Mouse (Mus musculus): ENCODE data around the gene Pafah1b3. TPM values are rescaled to one million over a fixed set of nuclear protein-coding genes. Genes with fewer than 3 reads are reported as not detected.
"Not testable (repeated sequence)": the region's sequence is repeated elsewhere in the genome, so short reads cannot be mapped to it uniquely, and the experiment has no call there.

The Pafah1b3 gene
- polyA plus RNA-seq, 1 experiment from 2014 or later = 173 TPM

GRCm38 (mm10) chr7:25269029-25269428 lies 28.8 kb downstream of the Pafah1b3 start:
- peak overlapping the region; percentile 73; the same call in 1 of the 2 replicates for H3K27ac ChIP-seq

GRCm38 (mm10) chr7:25268588-25268987 lies 29.2 kb downstream of the Pafah1b3 start:
- no peaks in the 10 kb centered on the region for H3K27me3 ChIP-seq (replicated peaks)
- H3K4me1 ChIP-seq (replicated peaks) = peaks cover 18% of the 10 kb centered on the region
- WGBS = 1% methylated on average over 7 of the region's 7 CpGs
- peak overlapping the region; percentile 73 for H3K9ac ChIP-seq
- peaks cover 21% of the 10 kb centered on the region for H3K36me3 ChIP-seq
- no peak for ATAC-seq
- peak overlapping the region; percentile 73 for H3K4me3 ChIP-seq (replicated peaks)
- H3K4me2 ChIP-seq (replicated peaks) = peak overlapping the region; percentile 74
- H3K9me3 ChIP-seq = no peaks in the 10 kb centered on the region
- H3K27ac ChIP-seq = peak overlapping the region; percentile 73

More at GRCm38 (mm10) chr7:25269029-25269428, 28.8 kb downstream of the Pafah1b3 start:
- Histone ChIP-seq H3K9ac (peak overlapping the region; percentile 73), H3K36me3 (peaks cover 22% of the 10 kb centered on the region), H3K4me2 (replicated peaks) (peak overlapping the region; percentile 74), H3K27me3 (replicated peaks) (no peaks in the 10 kb centered on the region), H3K9me3 (no peaks in the 10 kb centered on the region), H3K4me3 (replicated peaks) (peak overlapping the region; percentile 73), H3K4me1 (replicated peaks) (peaks cover 22% of the 10 kb centered on the region)
- no peak for ATAC-seq
- WGBS = 40% methylated on average over 4 of the region's 4 CpGs

- Histone ChIP-seq H3K27me3 (replicated peaks) (no peaks in the 10 kb centered on the region), H3K36me3 (peaks cover 14% of the 10 kb centered on the region), H3K27ac (peak overlapping the region; percentile 90), H3K4me2 (replicated peaks) (peak overlapping the region; percentile 74), H3K4me1 (replicated peaks) (peaks cover 13% of the 10 kb centered on the region), H3K9ac (peak overlapping the region; percentile 73), H3K4me3 (replicated peaks) (peak overlapping the region; percentile 73), H3K9me3 (no peaks in the 10 kb centered on the region)
- under 1% methylated on average over 33 of the region's 33 CpGs for WGBS
- ATAC-seq = peak; percentile 97
These were observed 29.9 kb downstream of the Pafah1b3 start for GRCm38 (mm10) chr7:25267751-25268463.

- WGBS = under 1% methylated on average over 29 of the region's 29 CpGs
- Histone ChIP-seq H3K36me3 (peaks cover 14% of the 10 kb centered on the region; the same call in 1 of the 2 replicates), H3K4me2 (replicated peaks) (peak within 1 kb of the TSS; percentile 74), H3K9me3 (no peaks in the 10 kb centered on the region), H3K4me1 (replicated peaks) (peaks cover 13% of the 10 kb centered on the region), H3K4me3 (replicated peaks) (peak within 1 kb of the TSS; percentile 73), H3K27me3 (replicated peaks) (no peaks in the 10 kb centered on the region), H3K9ac (peak within 1 kb of the TSS; percentile 73), H3K27ac (peak within 1 kb of the TSS; percentile 90)
- ATAC-seq = peak; percentile 91
These were observed 30.5 kb downstream of the Pafah1b3 start, which contains the start of gene Cic for GRCm38 (mm10) chr7:25267301-25267750. TSS of gene Cic (plus strand) at chr7:25267704.

GRCm38 (mm10) chr7:25266180-25266962 lies 31.4 kb downstream of the Pafah1b3 start:
- Histone ChIP-seq H3K9me3 (no peaks in the 10 kb centered on the region), H3K4me1 (replicated peaks) (peaks cover 13% of the 10 kb centered on the region), H3K27me3 (replicated peaks) (no peaks in the 10 kb centered on the region), H3K4me2 (replicated peaks) (peak overlapping the region; percentile 64; the same call in 1 of the 2 replicates), H3K4me3 (replicated peaks) (no peak overlapping the region), H3K36me3 (peaks cover 4% of the 10 kb centered on the region; the same call in 1 of the 2 replicates), H3K27ac (no peak overlapping the region), H3K9ac (no peak overlapping the region)
- WGBS = 85% methylated on average over 8 of the region's 8 CpGs
- ATAC-seq = no peak

GRCm38 (mm10) chr7:25265743-25266142 lies 32.0 kb downstream of the Pafah1b3 start:
- H3K9me3 ChIP-seq; H3K36me3 ChIP-seq; H3K4me3 ChIP-seq (replicated peaks); H3K27ac ChIP-seq; ATAC-seq; H3K9ac ChIP-seq; H3K27me3 ChIP-seq (replicated peaks); H3K4me2 ChIP-seq (replicated peaks): not testable (repeated sequence)
- H3K4me1 ChIP-seq (replicated peaks) = peaks cover 13% of the 10 kb centered on the region
- WGBS = 88% methylated on average over 5 of the region's 5 CpGs

- WGBS = 34% methylated on average over 17 of the region's 17 CpGs
- Histone ChIP-seq H3K9ac (no peak overlapping the region), H3K36me3 (no peaks in the 10 kb centered on the region), H3K27me3 (replicated peaks) (no peaks in the 10 kb centered on the region), H3K4me3 (replicated peaks) (no peak overlapping the region), H3K4me2 (replicated peaks) (no peak overlapping the region), H3K9me3 (no peaks in the 10 kb centered on the region), H3K27ac (no peak overlapping the region), H3K4me1 (replicated peaks) (peaks cover 7% of the 10 kb centered on the region)
- ATAC-seq = no peak
These were observed 33.6 kb downstream of the Pafah1b3 start for GRCm38 (mm10) chr7:25263968-25264870.

- H3K36me3 ChIP-seq = no peaks in the 10 kb centered on the region
- H3K27me3 ChIP-seq (replicated peaks) = no peaks in the 10 kb centered on the region
- no peak for ATAC-seq
- WGBS = 70% methylated on average over 1 of the region's 1 CpGs
- H3K9ac ChIP-seq = no peak overlapping the region
- no peaks in the 10 kb centered on the region for H3K9me3 ChIP-seq
- H3K4me1 ChIP-seq (replicated peaks) = 0 out of 2 replicates have a peak, but pooled peaks cover under 1% of the 10 kb centered on the region
- H3K27ac ChIP-seq = no peak overlapping the region
- no peak overlapping the region for H3K4me2 ChIP-seq (replicated peaks)
- H3K4me3 ChIP-seq (replicated peaks) = no peak overlapping the region
These were observed 35.9 kb downstream of the Pafah1b3 start for GRCm38 (mm10) chr7:25261896-25262295.

GRCm38 (mm10) chr7:25251822-25252221 lies 46.0 kb downstream of the Pafah1b3 start:
- Histone ChIP-seq H3K9ac (peak overlapping the region; percentile 45), H3K4me2 (replicated peaks) (peak overlapping the region; percentile 90), H3K27me3 (replicated peaks) (no peaks in the 10 kb centered on the region), H3K4me3 (replicated peaks) (peak overlapping the region; percentile 74), H3K36me3 (no peaks in the 10 kb centered on the region), H3K9me3 (no peaks in the 10 kb centered on the region), H3K4me1 (replicated peaks) (peaks cover 27% of the 10 kb centered on the region), H3K27ac (peak overlapping the region; percentile 98)
- no peak for ATAC-seq
- WGBS = 22% methylated on average over 8 of the region's 8 CpGs

GRCm38 (mm10) chr7:25251071-25251791 lies 46.6 kb downstream of the Pafah1b3 start:
- Histone ChIP-seq H3K36me3 (no peaks in the 10 kb centered on the region), H3K4me1 (replicated peaks) (peaks cover 33% of the 10 kb centered on the region), H3K4me3 (replicated peaks) (peak overlapping the region; percentile 74), H3K9ac (peak overlapping the region; percentile 45), H3K27me3 (replicated peaks) (no peaks in the 10 kb centered on the region), H3K4me2 (replicated peaks) (peak overlapping the region; percentile 90), H3K27ac (peak overlapping the region; percentile 98), H3K9me3 (no peaks in the 10 kb centered on the region)
- WGBS = 5% methylated on average over 22 of the region's 22 CpGs
- ATAC-seq = peak; percentile 40

Data from intestine, embryonic 15.5 days (tissue).